Mouse (Mus musculus): Measurements from ENCODE around the gene Gnai3. TPM values are rescaled to one million over a fixed set of nuclear protein-coding genes. Genes with fewer than 3 reads are reported as not detected.

Gene Gnai3
- polyA plus RNA-seq, 2 experiments = 89.8 to 166 TPM

GRCm38 (mm10) chr3:108154656-108155055 is 8.7 kb upstream of the Gnai3 start, which contains the start of gene Gpr61:
Gene Gpr61, minus strand, starts transcription at chr3:108154882.
- ATAC-seq (ENCODE audit: low FRiP score, low read depth) (no peak), DNase-seq (ENCODE audit: low spot score) (no peak)
- H3K4me3 ChIP-seq (replicated peaks; ENCODE audit: low read length) = no peak within 1 kb of the TSS
- no peaks in the 10 kb centered on the region for H3K27me3 ChIP-seq (ENCODE audit: control insufficient read depth, insufficient read depth, low read length)
- no peaks in the 10 kb centered on the region for H3K9me3 ChIP-seq (ENCODE audit: control insufficient read depth, low read length)
- no peaks in the 10 kb centered on the region for H3K36me3 ChIP-seq (ENCODE audit: control insufficient read depth, insufficient read depth, low read length)
- no peak within 1 kb of the TSS for H3K27ac ChIP-seq (replicated peaks; ENCODE audit: low read depth, low read length)
- H3K4me2 ChIP-seq (replicated peaks; ENCODE audit: low read depth, low read length, severe bottlenecking) = no peak within 1 kb of the TSS
- H3K9ac ChIP-seq (ENCODE audit: low read depth, low read length, severe bottlenecking) = no peak within 1 kb of the TSS
- 40% methylated on average over 4 of the region's 4 CpGs for WGBS
- H3K4me1 ChIP-seq (ENCODE audit: control insufficient read depth, insufficient read depth, low read length) = no peaks in the 10 kb centered on the region
- TF ChIP-seq POLR2A (IDR thresholded peaks at IDR 0.05; ENCODE audit: borderline replicate concordance, extremely low read depth, insufficient read depth, insufficient read length) = no peak

DNA sequence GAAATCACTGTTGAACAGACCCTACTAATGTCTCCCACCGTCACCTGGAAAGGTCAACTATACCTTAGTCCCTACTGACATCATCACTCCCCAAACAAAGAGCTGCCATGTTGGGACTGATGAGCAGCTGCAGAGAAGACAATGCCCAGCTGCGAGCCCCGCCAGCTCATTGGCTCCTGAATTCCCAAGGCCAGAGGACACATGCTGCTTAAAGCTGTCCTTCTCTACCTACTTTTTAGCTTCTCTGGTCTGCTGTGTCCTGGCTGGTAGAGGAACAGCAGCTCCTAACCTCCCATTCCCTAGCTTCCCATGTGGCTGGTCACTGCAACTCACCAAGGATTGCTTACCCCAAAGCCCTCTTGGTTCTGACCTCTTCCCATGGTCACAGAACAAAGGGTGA is 6.3 kb upstream of the Gnai3 start:
- 86% methylated on average over 3 of the region's 3 CpGs for WGBS
- no peak overlapping the region for H3K9ac ChIP-seq (ENCODE audit: low read depth, low read length, severe bottlenecking)
- H3K36me3 ChIP-seq (ENCODE audit: control insufficient read depth, insufficient read depth, low read length) = no peaks in the 10 kb centered on the region
- H3K9me3 ChIP-seq (ENCODE audit: control insufficient read depth, low read length) = no peaks in the 10 kb centered on the region
- DNase-seq (ENCODE audit: low spot score) (no peak), ATAC-seq (ENCODE audit: low FRiP score, low read depth) (no peak)
- H3K4me1 ChIP-seq (ENCODE audit: control insufficient read depth, insufficient read depth, low read length) = no peaks in the 10 kb centered on the region
- TF ChIP-seq POLR2A (IDR thresholded peaks at IDR 0.05; ENCODE audit: borderline replicate concordance, extremely low read depth, insufficient read depth, insufficient read length) = no peak
- H3K4me2 ChIP-seq (replicated peaks; ENCODE audit: low read depth, low read length, severe bottlenecking) = no peak overlapping the region
- H3K27me3 ChIP-seq (ENCODE audit: control insufficient read depth, insufficient read depth, low read length) = no peaks in the 10 kb centered on the region
- H3K27ac ChIP-seq (replicated peaks; ENCODE audit: low read depth, low read length) = no peak overlapping the region
- no peak overlapping the region for H3K4me3 ChIP-seq (replicated peaks; ENCODE audit: low read length)

DNA sequence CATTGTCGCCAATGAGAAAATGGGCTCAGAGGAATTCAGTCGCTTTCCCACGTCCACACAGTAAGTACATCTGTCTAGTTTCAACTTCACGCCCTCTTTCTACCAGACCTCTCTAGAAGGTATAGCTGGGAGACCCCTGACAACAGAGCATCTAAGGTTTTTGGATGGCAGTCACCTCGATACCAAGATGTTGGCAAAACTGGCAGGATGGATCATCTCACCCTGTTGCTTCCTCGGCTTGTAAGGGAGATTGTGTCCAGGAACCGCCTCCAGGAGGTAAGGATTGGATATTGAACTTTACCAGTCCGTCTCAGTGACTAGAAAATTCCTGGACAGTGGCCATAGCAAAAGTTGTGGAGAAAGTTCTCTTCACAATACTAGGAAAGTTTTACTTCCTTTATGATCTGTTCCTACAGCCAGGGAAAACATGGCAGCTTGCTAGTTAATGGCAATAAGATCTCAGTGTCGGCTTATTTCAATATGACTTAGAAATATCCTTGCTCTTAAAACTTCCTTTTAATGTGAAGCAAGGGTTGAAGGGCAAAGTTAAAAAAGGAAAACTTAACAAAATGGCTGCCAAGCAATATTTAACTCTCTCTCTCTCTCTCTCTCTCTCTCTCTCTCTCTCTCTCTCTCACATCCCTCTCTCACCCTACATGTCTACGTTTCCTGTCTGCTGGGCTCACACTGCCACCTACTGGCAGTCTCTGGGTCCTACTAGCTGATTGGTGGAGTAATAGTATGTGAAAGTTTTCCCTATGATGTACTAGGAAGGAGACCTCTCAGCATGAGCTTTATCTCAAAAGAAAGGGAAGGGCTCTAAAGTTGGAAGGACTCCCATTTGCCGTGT is 1.7 kb upstream of the Gnai3 start:
- no peaks in the 10 kb centered on the region for H3K27me3 ChIP-seq (ENCODE audit: control insufficient read depth, insufficient read depth, low read length)
- H3K9me3 ChIP-seq (ENCODE audit: control insufficient read depth, low read length) = no peaks in the 10 kb centered on the region
- H3K4me2 ChIP-seq (replicated peaks; ENCODE audit: low read depth, low read length, severe bottlenecking) = no peak overlapping the region
- TF ChIP-seq POLR2A (IDR thresholded peaks at IDR 0.05; ENCODE audit: borderline replicate concordance, extremely low read depth, insufficient read depth, insufficient read length) = no peak
- H3K36me3 ChIP-seq (ENCODE audit: control insufficient read depth, insufficient read depth, low read length) = no peaks in the 10 kb centered on the region; the same call in 1 of the 2 replicates
- peak overlapping the region; percentile 9; the same call in 1 of the 2 replicates for H3K27ac ChIP-seq (replicated peaks; ENCODE audit: low read depth, low read length)
- H3K4me1 ChIP-seq (ENCODE audit: control insufficient read depth, insufficient read depth, low read length) = peaks cover 13% of the 10 kb centered on the region
- no peak overlapping the region for H3K4me3 ChIP-seq (replicated peaks; ENCODE audit: low read length)
- H3K9ac ChIP-seq (ENCODE audit: low read depth, low read length, severe bottlenecking) = no peak overlapping the region
- ATAC-seq (ENCODE audit: low FRiP score, low read depth) (peak; percentile 56; the same call in 1 of the 2 replicates), DNase-seq (ENCODE audit: low spot score) (peak; percentile 89)
- 65% methylated on average over 11 of the region's 11 CpGs for WGBS

DNA sequence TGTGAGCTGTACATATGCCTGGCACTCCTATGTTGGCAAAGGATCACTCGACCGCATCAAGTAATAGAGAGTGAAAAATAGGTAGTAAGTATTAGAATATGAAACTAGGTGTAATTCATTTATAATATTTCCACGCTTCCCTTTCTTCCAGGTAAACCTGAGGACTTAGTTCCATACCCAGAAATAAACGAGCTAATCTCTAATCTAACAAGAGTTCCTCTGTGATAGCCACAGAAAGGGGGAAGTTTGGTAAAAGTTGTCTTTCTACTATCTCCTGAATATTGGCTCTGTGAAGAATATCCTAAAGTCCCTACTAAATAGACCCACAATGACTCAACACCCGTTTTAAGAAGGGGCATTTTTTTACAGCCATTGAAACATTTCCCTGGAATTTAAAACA is 725 bp upstream of the Gnai3 start:
- peak overlapping the region; percentile 93 for H3K9ac ChIP-seq (ENCODE audit: low read depth, low read length, severe bottlenecking)
- H3K4me2 ChIP-seq (replicated peaks; ENCODE audit: low read depth, low read length, severe bottlenecking) = peak overlapping the region; percentile 77
- WGBS = 54% methylated on average over 5 of the region's 5 CpGs
- no peaks in the 10 kb centered on the region for H3K27me3 ChIP-seq (ENCODE audit: control insufficient read depth, insufficient read depth, low read length)
- DNase-seq (ENCODE audit: low spot score) = no peak
- no peaks in the 10 kb centered on the region for H3K9me3 ChIP-seq (ENCODE audit: control insufficient read depth, low read length)
- peak overlapping the region; percentile 98 for H3K4me3 ChIP-seq (replicated peaks; ENCODE audit: low read length)
- ATAC-seq (ENCODE audit: low FRiP score, low read depth) = no peak
- 0 out of 2 replicates have a peak overlapping the region, but pooled peaks have one; percentile 95 for H3K27ac ChIP-seq (replicated peaks; ENCODE audit: low read depth, low read length)
- no peak for TF ChIP-seq POLR2A (IDR thresholded peaks at IDR 0.05; ENCODE audit: borderline replicate concordance, extremely low read depth, insufficient read depth, insufficient read length)
- peaks cover 13% of the 10 kb centered on the region for H3K4me1 ChIP-seq (ENCODE audit: control insufficient read depth, insufficient read depth, low read length)
- H3K36me3 ChIP-seq (ENCODE audit: control insufficient read depth, insufficient read depth, low read length) = no peaks in the 10 kb centered on the region; the same call in 1 of the 2 replicates

- Histone ChIP-seq H3K9me3 (ENCODE audit: control insufficient read depth, low read length) (no peaks in the 10 kb centered on the region), H3K27ac (replicated peaks; ENCODE audit: low read depth, low read length) (no peak overlapping the region), H3K36me3 (ENCODE audit: control insufficient read depth, insufficient read depth, low read length) (no peaks in the 10 kb centered on the region; the same call in 1 of the 2 replicates), H3K9ac (ENCODE audit: low read depth, low read length, severe bottlenecking) (no peak overlapping the region), H3K27me3 (ENCODE audit: control insufficient read depth, insufficient read depth, low read length) (no peaks in the 10 kb centered on the region), H3K4me1 (ENCODE audit: control insufficient read depth, insufficient read depth, low read length) (peaks cover 8% of the 10 kb centered on the region; the same call in 1 of the 2 replicates), H3K4me2 (replicated peaks; ENCODE audit: low read depth, low read length, severe bottlenecking) (no peak overlapping the region), H3K4me3 (replicated peaks; ENCODE audit: low read length) (no peak overlapping the region)
- 76% methylated on average over 4 of the region's 4 CpGs for WGBS
- DNase-seq (ENCODE audit: low spot score) (no peak), ATAC-seq (ENCODE audit: low FRiP score, low read depth) (no peak)
- no peak for TF ChIP-seq POLR2A (IDR thresholded peaks at IDR 0.05; ENCODE audit: borderline replicate concordance, extremely low read depth, insufficient read depth, insufficient read length)
Observed at GRCm38 (mm10) chr3:108140786-108141185, 5.2 kb downstream of the Gnai3 start.

Measured in limb, embryonic 14.5 days (tissue).